Mouse (Mus musculus): ENCODE measurements at regions not wholly inside any gene's neighbourhood (a gene's known extent, or its start where the extent isn't known, plus 50 kb on each side); places are given as distances from the start of the nearest gene placed in this dataset.
"Not testable (repeated sequence)": the region's sequence is repeated elsewhere in the genome, so short reads cannot be mapped to it uniquely, and the experiment has no call there.

- H3K4me3 ChIP-seq (ENCODE audit: low read depth, low read length); H3K27ac ChIP-seq (ENCODE audit: low read depth, low read length); H3K4me2 ChIP-seq (ENCODE audit: low read depth); H3K9ac ChIP-seq (ENCODE audit: low read length); H3K4me1 ChIP-seq (ENCODE audit: control insufficient read depth, insufficient read depth, low read length); H3K27me3 ChIP-seq (ENCODE audit: control insufficient read depth, insufficient read depth, low read length); H3K9me3 ChIP-seq (ENCODE audit: control insufficient read depth, low read length); DNase-seq (ENCODE audit: low spot score); H3K36me3 ChIP-seq (ENCODE audit: control insufficient read depth, insufficient read depth, low read length): not testable (repeated sequence)
- WGBS: 83% methylated on average over 2 of the region's 3 CpGs
- peak; percentile 98 for ATAC-seq (ENCODE audit: insufficient read depth, low FRiP score, low TSS enrichment)
Observed at GRCm38 (mm10) chr16:3114473-3115335, 476.1 kb upstream of the Olfr161 start.

- not testable (repeated sequence) for H3K27ac ChIP-seq (ENCODE audit: low read depth, low read length); H3K4me2 ChIP-seq (ENCODE audit: low read depth); H3K4me3 ChIP-seq (ENCODE audit: low read depth, low read length); H3K4me1 ChIP-seq (ENCODE audit: control insufficient read depth, insufficient read depth, low read length); H3K27me3 ChIP-seq (ENCODE audit: control insufficient read depth, insufficient read depth, low read length); H3K36me3 ChIP-seq (ENCODE audit: control insufficient read depth, insufficient read depth, low read length); H3K9me3 ChIP-seq (ENCODE audit: control insufficient read depth, low read length); H3K9ac ChIP-seq (ENCODE audit: low read length)
- peak; percentile 6 for DNase-seq (ENCODE audit: low spot score)
- ATAC-seq (ENCODE audit: insufficient read depth, low FRiP score, low TSS enrichment): peak; percentile 73
- WGBS: 76% methylated on average over 8 of the region's 9 CpGs
Observed at GRCm38 (mm10) chr16:3115336-3116112, 475.3 kb upstream of the Olfr161 start.

DNA sequence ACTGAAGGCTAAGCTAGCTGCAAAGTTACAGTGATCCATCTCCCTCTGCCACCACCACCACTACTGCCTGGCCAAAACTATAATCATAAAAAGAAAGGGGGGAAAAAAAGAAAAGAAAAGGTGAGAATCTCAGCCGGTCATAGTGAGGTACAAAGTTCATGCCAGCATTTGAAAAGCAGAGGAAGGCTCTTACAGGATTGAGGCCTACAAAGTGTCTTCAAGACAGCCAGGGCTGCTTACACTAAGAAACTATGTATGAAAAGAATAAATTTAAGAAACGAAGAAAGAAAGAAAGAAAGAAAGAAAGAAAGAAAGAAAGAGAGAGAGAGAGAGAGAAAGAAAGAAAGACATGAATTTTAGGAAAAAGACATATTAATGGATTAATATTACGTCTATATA lies 474.7 kb upstream of the Olfr161 start:
- H3K4me2 ChIP-seq (ENCODE audit: low read depth); H3K9ac ChIP-seq (ENCODE audit: low read length); ATAC-seq (ENCODE audit: insufficient read depth, low FRiP score, low TSS enrichment); H3K4me1 ChIP-seq (ENCODE audit: control insufficient read depth, insufficient read depth, low read length); H3K9me3 ChIP-seq (ENCODE audit: control insufficient read depth, low read length); H3K27me3 ChIP-seq (ENCODE audit: control insufficient read depth, insufficient read depth, low read length); H3K4me3 ChIP-seq (ENCODE audit: low read depth, low read length); H3K36me3 ChIP-seq (ENCODE audit: control insufficient read depth, insufficient read depth, low read length); H3K27ac ChIP-seq (ENCODE audit: low read depth, low read length); DNase-seq (ENCODE audit: low spot score): not testable (repeated sequence)
- WGBS: 82% methylated on average over 2 of the region's 3 CpGs

- not testable (repeated sequence) for H3K4me3 ChIP-seq (ENCODE audit: low read depth, low read length); DNase-seq (ENCODE audit: low spot score); H3K27me3 ChIP-seq (ENCODE audit: control insufficient read depth, insufficient read depth, low read length); ATAC-seq (ENCODE audit: insufficient read depth, low FRiP score, low TSS enrichment); H3K27ac ChIP-seq (ENCODE audit: low read depth, low read length); H3K36me3 ChIP-seq (ENCODE audit: control insufficient read depth, insufficient read depth, low read length); H3K4me1 ChIP-seq (ENCODE audit: control insufficient read depth, insufficient read depth, low read length); H3K9me3 ChIP-seq (ENCODE audit: control insufficient read depth, low read length); H3K4me2 ChIP-seq (ENCODE audit: low read depth); H3K9ac ChIP-seq (ENCODE audit: low read length)
Observed at GRCm38 (mm10) chr16:3121216-3121615, 469.6 kb upstream of the Olfr161 start.

DNA sequence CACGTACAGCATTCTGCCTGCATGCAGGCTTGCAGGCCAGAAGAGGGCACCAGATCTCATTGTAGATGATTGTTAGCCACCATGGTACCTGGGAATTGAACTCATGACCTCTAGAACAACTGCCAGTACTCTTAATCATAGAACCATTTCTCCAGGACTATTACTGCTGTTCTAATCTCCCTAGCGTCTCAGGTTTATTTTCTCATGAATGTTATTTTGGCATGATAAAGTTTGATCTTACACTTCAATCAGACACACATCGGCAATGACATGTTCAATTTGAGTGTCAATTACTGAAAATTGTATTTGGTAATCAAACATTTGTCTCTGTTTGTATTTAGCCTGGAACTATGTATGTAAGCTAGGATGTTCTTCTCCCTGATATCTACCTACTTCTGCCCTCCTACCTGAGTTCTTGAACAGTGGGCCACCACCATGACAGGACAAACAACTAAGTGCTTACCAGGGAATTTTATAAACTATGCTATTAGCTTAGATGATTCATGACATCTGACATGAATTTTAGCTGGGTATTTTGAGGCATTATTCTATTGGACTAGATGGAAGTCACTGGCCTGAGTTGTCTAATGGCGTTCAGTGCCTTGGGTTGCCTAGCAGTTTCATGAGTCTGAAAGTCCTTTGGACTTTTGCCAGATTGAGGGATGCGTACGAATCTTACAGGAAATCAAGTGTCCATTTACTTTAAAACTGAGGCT lies 468.5 kb upstream of the Olfr161 start:
- WGBS: 55% methylated on average over 4 of the region's 6 CpGs
- ATAC-seq (ENCODE audit: insufficient read depth, low FRiP score, low TSS enrichment); H3K4me2 ChIP-seq (ENCODE audit: low read depth); H3K9ac ChIP-seq (ENCODE audit: low read length); H3K4me1 ChIP-seq (ENCODE audit: control insufficient read depth, insufficient read depth, low read length); H3K36me3 ChIP-seq (ENCODE audit: control insufficient read depth, insufficient read depth, low read length); H3K27me3 ChIP-seq (ENCODE audit: control insufficient read depth, insufficient read depth, low read length); H3K9me3 ChIP-seq (ENCODE audit: control insufficient read depth, low read length); H3K4me3 ChIP-seq (ENCODE audit: low read depth, low read length); H3K27ac ChIP-seq (ENCODE audit: low read depth, low read length); DNase-seq (ENCODE audit: low spot score): not testable (repeated sequence)

DNA sequence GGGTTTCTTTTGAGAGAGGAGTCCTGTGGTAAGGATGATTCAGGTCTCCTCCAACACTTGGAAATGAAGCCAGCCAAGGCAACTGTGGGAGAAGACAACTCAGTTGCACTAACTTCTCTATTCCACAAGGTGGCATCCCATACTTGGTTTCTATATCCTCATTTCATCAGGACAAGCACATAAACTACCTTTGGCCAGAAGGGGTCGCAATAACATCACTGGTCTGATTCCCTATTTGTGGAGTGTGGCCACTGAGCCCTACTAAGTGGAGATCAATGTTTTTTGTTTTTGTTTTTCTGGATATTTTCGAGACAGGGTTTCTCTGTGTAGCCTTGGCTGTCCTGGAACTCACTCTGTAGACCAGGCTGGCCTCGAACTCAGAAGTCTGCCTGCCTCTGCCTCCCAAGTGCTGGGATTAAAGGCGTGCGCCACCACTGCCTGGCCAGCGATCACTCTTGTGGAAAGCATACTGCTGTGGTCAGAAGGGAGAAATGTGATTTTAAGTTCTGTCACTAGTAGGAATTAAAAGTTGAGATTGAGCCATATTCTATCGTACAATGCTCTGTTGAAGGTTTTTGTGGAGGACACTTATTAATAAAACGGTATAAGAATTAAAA lies 467.9 kb upstream of the Olfr161 start:
- WGBS: 67% methylated on average over 8 of the region's 8 CpGs
- H3K27ac ChIP-seq (ENCODE audit: low read depth, low read length); H3K27me3 ChIP-seq (ENCODE audit: control insufficient read depth, insufficient read depth, low read length); H3K4me2 ChIP-seq (ENCODE audit: low read depth); H3K9ac ChIP-seq (ENCODE audit: low read length); H3K4me3 ChIP-seq (ENCODE audit: low read depth, low read length); H3K4me1 ChIP-seq (ENCODE audit: control insufficient read depth, insufficient read depth, low read length); H3K9me3 ChIP-seq (ENCODE audit: control insufficient read depth, low read length); H3K36me3 ChIP-seq (ENCODE audit: control insufficient read depth, insufficient read depth, low read length): not testable (repeated sequence)
- DNase-seq (ENCODE audit: low spot score) (peak; percentile 8), ATAC-seq (ENCODE audit: insufficient read depth, low FRiP score, low TSS enrichment) (peak; percentile 39; the same call in 1 of the 2 replicates)

DNA sequence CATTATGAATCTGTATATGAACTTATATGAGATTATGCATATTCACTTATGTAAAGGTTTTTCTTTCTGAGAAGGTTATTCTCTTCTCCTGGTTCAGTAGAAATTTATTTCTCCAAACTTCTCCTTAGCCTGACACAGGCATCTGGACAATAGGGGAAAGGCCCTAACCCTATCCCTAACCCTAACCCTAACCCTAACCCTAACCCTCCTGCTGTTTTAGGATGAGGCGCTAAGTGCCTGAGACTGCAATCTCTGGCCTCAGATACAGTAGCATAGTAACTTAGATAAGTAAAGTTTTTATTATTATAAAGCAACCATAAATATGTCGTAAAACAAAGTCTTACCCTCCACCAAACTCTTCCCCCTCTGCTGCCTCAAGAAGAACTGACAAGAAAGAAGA lies 463.5 kb upstream of the Olfr161 start:
- not testable (repeated sequence) for H3K4me3 ChIP-seq (ENCODE audit: low read depth, low read length); H3K36me3 ChIP-seq (ENCODE audit: control insufficient read depth, insufficient read depth, low read length); H3K9me3 ChIP-seq (ENCODE audit: control insufficient read depth, low read length); DNase-seq (ENCODE audit: low spot score); H3K4me2 ChIP-seq (ENCODE audit: low read depth); H3K9ac ChIP-seq (ENCODE audit: low read length); H3K27me3 ChIP-seq (ENCODE audit: control insufficient read depth, insufficient read depth, low read length); H3K4me1 ChIP-seq (ENCODE audit: control insufficient read depth, insufficient read depth, low read length); H3K27ac ChIP-seq (ENCODE audit: low read depth, low read length)
- 40% methylated on average over 2 of the region's 2 CpGs for WGBS
- 0 out of 2 replicates have a peak, but pooled peaks have one; percentile 35 for ATAC-seq (ENCODE audit: insufficient read depth, low FRiP score, low TSS enrichment)

All from neural tube, embryonic 11.5 days (tissue).